Mouse (Mus musculus) gastrocnemius, adult 2 months (tissue): ENCODE data around the gene Slc17a6. TPM values are rescaled to one million over a fixed set of nuclear protein-coding genes. Genes with fewer than 3 reads are reported as not detected.
"Not testable (repeated sequence)": the region's sequence is repeated elsewhere in the genome, so short reads cannot be mapped to it uniquely, and the experiment has no call there.

Experiments used
- DNase-seq: peaks from one replicate; pipeline ENCODE4 v3.0.0; 2022
- H3K27ac ChIP-seq: fragments of 200-600 bp; 2 replicates; pipeline ENCODE4 v1.8.1; 2022; ENCODE audit warnings: mild to moderate bottlenecking
- H3K4me3 ChIP-seq: fragments of 200-600 bp; 2 replicates; pipeline ENCODE4 v1.8.1; 2022; ENCODE audit warnings: mild to moderate bottlenecking, moderate library complexity
- CTCF ChIP-seq: fragments of 200-600 bp; IDR thresholded peaks from 2 replicates; pipeline ENCODE4 v1.8.1; 2022; ENCODE audit warnings: antibody characterized with exemption, mild to moderate bottlenecking, moderate library complexity
- intact Hi-C: fragments of 180-260 bp; cut with DNase I; formaldehyde crosslinking; loops from one replicate; pipeline ENCODE4 v1.15.1; 2025
- total RNA-seq, 2 experiments: library from RNA; stranded (reverse); gene quantifications; 2 replicates each; pipeline ENCODE4 v1.2.3; 2021

Slc17a6 gene
- total RNA-seq, 2 experiments from 2014 or later, result not detected

DNA sequence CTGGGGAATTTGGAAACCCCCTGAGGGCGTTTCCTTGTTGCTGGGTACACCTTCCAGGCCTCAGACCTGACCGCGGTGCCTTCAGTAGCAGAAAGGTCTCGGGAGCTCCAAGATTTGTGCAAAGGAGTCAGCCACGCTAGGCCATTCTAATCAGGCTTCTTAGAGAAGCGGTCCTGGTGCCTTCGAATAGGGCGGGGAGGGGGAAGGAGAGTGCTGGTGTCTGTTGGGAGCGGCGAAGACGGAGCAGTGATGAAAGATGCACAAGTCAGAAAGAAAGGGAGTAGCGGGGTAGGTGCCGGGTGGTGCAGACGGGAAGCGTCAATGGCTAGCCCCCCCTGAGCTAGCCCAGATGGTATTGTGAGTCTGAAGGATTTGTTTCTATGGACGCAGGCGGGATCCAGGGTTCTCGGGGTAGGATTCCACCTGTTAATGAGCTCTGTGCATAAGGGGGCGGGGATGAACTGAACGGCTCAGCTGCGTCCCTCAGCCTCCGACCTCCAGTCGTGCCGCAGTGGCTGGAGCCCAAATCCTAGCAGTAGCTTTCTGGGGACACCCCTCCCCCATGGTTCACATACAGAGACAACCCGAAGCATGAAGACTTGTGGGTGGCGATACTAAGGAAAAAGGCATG is 5.3 kb downstream of the Slc17a6 start:
- no peak for DNase-seq
- no peak overlapping the region for H3K4me3 ChIP-seq
- intact Hi-C loops, result loop anchor here (10.0 kb wide), 1 partner anchor 188 kb away; no protein-coding TSS in a partner anchor
- no peak for TF ChIP-seq CTCF
- H3K27ac ChIP-seq, result no peak overlapping the region

- no peak for DNase-seq
- no peak overlapping the region for H3K27ac ChIP-seq
- intact Hi-C loops, result loop anchor here (10.0 kb wide), 1 partner anchor 187 kb away; no protein-coding TSS in a partner anchor
- no peak for TF ChIP-seq CTCF
- H3K4me3 ChIP-seq, result no peak overlapping the region
Measured at GRCm38 (mm10) chr7:51627666-51628065, 5.9 kb downstream of the Slc17a6 start.

- H3K27ac ChIP-seq, result no peak overlapping the region
- intact Hi-C loops, result loop anchor here (10.0 kb wide), 1 partner anchor 186 kb away; no protein-coding TSS in a partner anchor
- TF ChIP-seq CTCF, result no peak
Measured at GRCm38 (mm10) chr7:51628349-51628748, 6.5 kb downstream of the Slc17a6 start.

DNA sequence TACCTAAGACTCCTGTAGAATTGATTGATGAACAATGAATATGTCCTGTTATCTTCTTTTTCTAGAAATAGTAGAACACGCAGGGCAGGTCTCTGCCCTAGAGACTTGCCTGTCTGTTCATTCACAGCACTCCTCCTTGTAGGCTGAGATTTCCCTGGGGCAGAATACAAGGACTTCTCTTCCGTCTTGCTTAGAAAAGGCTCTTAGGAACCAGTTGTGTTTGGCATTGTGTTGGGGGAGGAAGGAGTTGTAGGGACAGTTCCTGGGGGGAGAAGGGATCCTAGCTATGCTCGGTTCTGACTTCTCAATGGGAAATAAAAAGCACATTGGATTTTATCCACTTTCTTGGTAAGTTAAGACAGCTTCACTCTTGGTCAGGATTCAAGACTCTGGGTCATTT is 7.4 kb downstream of the Slc17a6 start:
- DNase-seq, result no peak
- no peak overlapping the region for H3K27ac ChIP-seq
- H3K4me3 ChIP-seq, result no peak overlapping the region
- intact Hi-C loops, result loop anchor here (10.0 kb wide), 1 partner anchor 186 kb away; no protein-coding TSS in a partner anchor
- no peak for TF ChIP-seq CTCF

More at GRCm38 (mm10) chr7:51628349-51628748, 6.5 kb downstream of the Slc17a6 start:
- DNase-seq, result no peak
- H3K4me3 ChIP-seq, result no peak overlapping the region

- no peak for DNase-seq
- intact Hi-C loops, result no loop called here
Measured at GRCm38 (mm10) chr7:51631171-51631570, 9.4 kb downstream of the Slc17a6 start.

GRCm38 (mm10) chr7:51632543-51633229 is 10.9 kb downstream of the Slc17a6 start:
- TF ChIP-seq CTCF, result no peak
- Histone ChIP-seq H3K4me3 (no peak overlapping the region), H3K27ac (no peak overlapping the region)
- DNase-seq, result no peak
- intact Hi-C loops, result no loop called here

More at GRCm38 (mm10) chr7:51631171-51631570, 9.4 kb downstream of the Slc17a6 start:
- Histone ChIP-seq H3K27ac (no peak overlapping the region), H3K4me3 (no peak overlapping the region)
- TF ChIP-seq CTCF, result no peak

DNA sequence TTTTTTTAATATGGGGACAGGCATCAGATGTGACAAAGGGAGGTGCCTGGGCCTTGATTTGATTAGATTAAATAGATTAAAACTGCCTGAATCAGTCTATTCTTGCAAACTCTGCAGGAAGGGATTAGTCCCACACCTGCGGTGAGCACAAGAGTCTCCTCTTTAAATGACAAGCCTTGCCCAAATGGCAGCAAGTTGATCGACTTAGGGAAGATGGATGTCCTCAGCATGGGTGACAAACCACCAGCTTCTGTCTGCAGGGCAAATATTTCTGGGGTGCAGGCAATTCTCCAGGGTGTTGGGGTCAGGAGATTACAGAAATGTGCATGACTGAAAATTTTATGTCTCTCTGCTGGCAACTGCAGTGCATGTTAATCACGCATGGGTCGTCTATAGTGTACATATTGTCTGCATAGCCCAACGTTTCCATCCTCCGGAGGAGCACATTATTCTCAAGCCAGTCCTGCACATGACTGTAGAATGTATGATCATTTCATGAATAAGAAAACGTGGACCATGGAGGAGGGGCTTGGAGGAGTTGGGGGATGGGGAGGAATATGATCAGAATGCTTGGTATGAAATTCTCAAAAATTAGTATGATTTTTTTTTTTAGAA is 11.5 kb downstream of the Slc17a6 start:
- Histone ChIP-seq H3K4me3 (no peak overlapping the region), H3K27ac (no peak overlapping the region)
- TF ChIP-seq CTCF, result no peak
- DNase-seq, result no peak
- intact Hi-C loops, result no loop called here

GRCm38 (mm10) chr7:51657152-51657551 is 35.3 kb downstream of the Slc17a6 start:
- TF ChIP-seq CTCF, result no peak
- intact Hi-C loops, result no loop called here
- Histone ChIP-seq H3K27ac (no peak overlapping the region), H3K4me3 (no peak overlapping the region)
- DNase-seq, result no peak

GRCm38 (mm10) chr7:51662441-51662840 is 40.6 kb downstream of the Slc17a6 start:
- no peak for DNase-seq
- no peak for TF ChIP-seq CTCF
- Histone ChIP-seq H3K27ac (no peak overlapping the region), H3K4me3 (no peak overlapping the region)
- intact Hi-C loops, result no loop called here

DNA sequence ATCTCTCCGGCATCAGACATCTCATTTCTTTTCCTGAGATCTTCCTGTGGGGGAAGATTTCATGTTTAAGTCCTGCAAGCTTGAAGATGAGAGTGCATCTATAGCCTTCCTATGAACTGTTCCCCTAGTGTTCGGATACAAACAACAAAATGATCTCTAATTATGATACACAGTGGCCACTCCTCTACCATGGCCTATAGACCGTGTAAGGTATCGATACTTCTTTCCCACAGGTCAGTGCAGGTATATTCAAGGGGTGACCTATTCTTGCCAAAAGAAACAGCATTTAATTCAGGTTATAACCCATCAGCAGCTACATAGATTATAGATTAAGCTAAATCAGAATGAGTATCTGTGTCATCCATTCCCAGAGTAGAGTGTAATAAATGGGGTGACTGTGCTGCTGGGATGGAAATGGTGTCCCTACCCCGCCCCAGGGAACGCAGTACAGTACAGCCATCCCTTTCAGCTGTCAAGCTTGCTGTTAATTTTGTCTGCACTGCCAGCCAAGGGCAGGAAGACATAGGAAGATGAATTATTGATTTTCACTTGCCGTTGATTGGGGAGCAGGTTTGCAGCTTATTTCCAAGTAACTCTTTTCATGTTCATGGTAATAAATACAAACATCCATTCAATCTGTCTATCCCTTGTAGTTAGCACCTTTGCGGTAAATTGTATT is 71.9 kb downstream of the Slc17a6 start:
- intact Hi-C loops, result no loop called here
- no peak for TF ChIP-seq CTCF
- Histone ChIP-seq H3K27ac (no peak overlapping the region), H3K4me3 (no peak overlapping the region)
- no peak for DNase-seq

DNA sequence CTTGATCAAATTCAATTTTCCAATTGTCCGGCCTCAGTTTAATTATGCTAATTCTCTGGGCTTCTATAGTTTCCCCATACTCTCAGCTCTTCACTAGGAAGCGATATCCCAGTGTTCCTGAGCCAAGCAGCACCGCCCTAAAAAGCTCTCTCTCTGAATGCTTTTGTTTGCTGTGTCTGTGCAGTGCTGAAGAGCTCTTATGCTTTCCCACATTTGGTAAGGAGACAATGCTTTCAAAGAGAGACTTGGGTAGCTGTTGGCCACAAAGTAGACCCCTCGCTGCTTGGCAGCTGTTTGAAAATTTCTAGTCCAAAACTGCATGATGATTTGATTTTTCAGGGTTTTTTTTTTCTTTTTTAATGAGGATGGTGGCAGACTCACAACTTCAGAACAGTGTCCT is 72.6 kb downstream of the Slc17a6 start:
- Histone ChIP-seq H3K27ac (no peak overlapping the region), H3K4me3 (no peak overlapping the region)
- no peak for TF ChIP-seq CTCF
- DNase-seq, result no peak
- intact Hi-C loops, result no loop called here

- DNase-seq, result no peak
- intact Hi-C loops, result no loop called here
- no peak overlapping the region for H3K27ac ChIP-seq
Measured at GRCm38 (mm10) chr7:51709508-51709907, 87.7 kb downstream of the Slc17a6 start.

DNA sequence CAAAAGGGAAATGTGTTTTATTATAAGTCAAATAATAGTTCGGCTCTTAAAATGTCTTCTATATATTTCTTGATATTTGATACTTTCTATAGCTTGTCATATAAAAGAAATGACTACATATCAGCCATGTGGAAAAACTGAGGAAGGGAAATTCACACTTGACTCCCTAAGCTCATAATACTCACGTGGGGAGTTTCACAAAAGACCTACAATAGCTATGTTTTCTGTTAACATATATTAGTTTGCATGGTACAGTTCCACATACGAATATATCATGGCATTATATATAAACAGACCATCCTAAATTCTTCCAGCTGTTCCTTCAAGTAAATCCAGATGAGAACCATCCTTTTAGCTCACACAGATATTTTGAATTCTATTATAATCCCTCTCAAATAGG is 88.5 kb downstream of the Slc17a6 start:
- H3K4me3 ChIP-seq, DNase-seq, intact Hi-C loops: not testable (repeated sequence)
- H3K27ac ChIP-seq, result peak overlapping the region; percentile 24; the same call in 1 of the 2 replicates

More at GRCm38 (mm10) chr7:51709508-51709907, 87.7 kb downstream of the Slc17a6 start:
- TF ChIP-seq CTCF, result no peak
- H3K4me3 ChIP-seq, result no peak overlapping the region
